Mouse (Mus musculus) testis, adult 2 months (tissue): ENCODE measurements around the gene Enho. TPM values are rescaled to one million over a fixed set of nuclear protein-coding genes. Genes with fewer than 3 reads are reported as not detected.
A peak's percentile ranks its signal among the peaks of the same experiment; 100 is the strongest.

ENCODE experiments used
- H3K27ac ChIP-seq: fragments of 200-500 bp; 2 replicates; pipeline ENCODE4 v1.5.1; 2012; ENCODE audit warnings: low read depth, low read length; ENCODE audit not compliant: control insufficient read depth, insufficient read depth
- H3K27me3 ChIP-seq: fragments of 200-500 bp; 2 replicates; pipeline ENCODE4 v1.6.1; 2012; ENCODE audit warnings: mild to moderate bottlenecking, low read length, moderate library complexity; ENCODE audit not compliant: control insufficient read depth, insufficient read depth
- H3K36me3 ChIP-seq: fragments of 200-500 bp; 2 replicates; pipeline ENCODE4 v1.6.1; 2012; ENCODE audit warnings: mild to moderate bottlenecking, low read length; ENCODE audit not compliant: control insufficient read depth, insufficient read depth
- H3K4me1 ChIP-seq: fragments of 200-500 bp; 2 replicates; pipeline ENCODE4 v1.6.1; 2012; ENCODE audit warnings: low read length; ENCODE audit not compliant: control insufficient read depth, insufficient read depth
- H3K4me3 ChIP-seq: fragments of 200-500 bp; 2 replicates; pipeline ENCODE4 v1.5.1; 2012; ENCODE audit warnings: low read depth, mild to moderate bottlenecking, low read length, moderate library complexity, mixed read lengths; ENCODE audit not compliant: control insufficient read depth
- CTCF ChIP-seq: fragments of 200-500 bp; IDR thresholded peaks from 2 replicates; pipeline ENCODE4 v1.5.1; 2012; ENCODE audit warnings: low read depth, mild to moderate bottlenecking, inconsistent platforms, low read length, moderate library complexity; ENCODE audit not compliant: control insufficient read depth, insufficient read depth, insufficient replicate concordance
- POLR2A ChIP-seq: fragments of 200-500 bp; IDR thresholded peaks from 2 replicates; pipeline ENCODE4 v1.6.1; 2012; ENCODE audit warnings: low read depth, mild to moderate bottlenecking, inconsistent platforms, low read length, moderate library complexity; ENCODE audit not compliant: control insufficient read depth
- polyA plus RNA-seq: library from polyadenylated mRNA; depleted of rRNA; stranded (reverse); fragments of >200 nt; gene quantifications from 2 replicates; pipeline ENCODE4 v1.2.3, GENCODE M21; 2012; rRNA removed

Gene Enho
- polyA plus RNA-seq, 1 experiment = 3.7 TPM

DNA sequence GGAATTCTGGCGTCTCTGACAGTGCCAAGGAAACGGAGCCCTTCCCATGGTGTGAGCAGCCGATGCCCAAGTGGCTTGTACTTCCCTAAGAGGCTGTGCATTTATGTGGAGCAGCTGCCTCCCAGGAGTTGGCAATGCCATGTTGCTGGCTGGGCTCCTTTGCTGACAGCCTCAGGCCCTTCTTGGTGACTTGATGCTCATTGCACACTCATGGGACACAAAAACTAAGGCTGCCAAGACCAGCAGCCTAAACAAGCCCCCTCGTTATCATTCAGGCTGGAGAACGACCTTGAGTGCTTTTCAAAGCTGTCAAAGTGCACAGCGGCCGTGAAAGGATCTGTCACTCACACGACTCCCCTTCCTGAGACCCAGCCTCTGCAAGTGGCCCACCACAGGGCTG, 28.0 kb downstream of the Enho start:
- TF ChIP-seq POLR2A (no peak), CTCF (no peak)

DNA sequence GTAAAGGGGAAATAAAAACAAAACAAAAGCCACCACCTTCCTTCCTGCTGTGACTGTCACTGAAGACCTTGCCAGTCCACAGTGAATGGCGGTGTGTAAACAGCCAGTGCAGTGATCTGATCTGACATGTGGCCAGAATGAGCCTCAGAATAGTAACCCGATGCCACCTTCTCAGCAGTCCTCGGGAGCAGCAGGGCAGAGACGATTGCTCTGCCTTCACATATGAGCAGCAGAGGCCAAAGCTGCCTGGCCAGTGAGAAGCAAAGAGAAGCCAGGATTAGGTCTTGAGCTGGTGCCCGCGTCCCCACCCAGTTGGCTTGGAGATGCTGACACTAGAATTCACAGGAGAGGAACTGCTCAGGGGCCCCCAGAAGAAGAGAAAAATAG, 29.5 kb downstream of the Enho start:
- Histone ChIP-seq H3K36me3 (no peaks in the 10 kb centered on the region), H3K4me1 (no peaks in the 10 kb centered on the region), H3K27ac (no peak overlapping the region), H3K4me3 (no peak overlapping the region), H3K27me3 (no peaks in the 10 kb centered on the region)
- TF ChIP-seq CTCF = no peak

More for the DNA sequence above, 28.0 kb downstream of the Enho start:
- Histone ChIP-seq H3K27me3 (no peaks in the 10 kb centered on the region), H3K4me1 (no peaks in the 10 kb centered on the region), H3K36me3 (no peaks in the 10 kb centered on the region), H3K4me3 (no peak overlapping the region), H3K27ac (no peak overlapping the region)

DNA sequence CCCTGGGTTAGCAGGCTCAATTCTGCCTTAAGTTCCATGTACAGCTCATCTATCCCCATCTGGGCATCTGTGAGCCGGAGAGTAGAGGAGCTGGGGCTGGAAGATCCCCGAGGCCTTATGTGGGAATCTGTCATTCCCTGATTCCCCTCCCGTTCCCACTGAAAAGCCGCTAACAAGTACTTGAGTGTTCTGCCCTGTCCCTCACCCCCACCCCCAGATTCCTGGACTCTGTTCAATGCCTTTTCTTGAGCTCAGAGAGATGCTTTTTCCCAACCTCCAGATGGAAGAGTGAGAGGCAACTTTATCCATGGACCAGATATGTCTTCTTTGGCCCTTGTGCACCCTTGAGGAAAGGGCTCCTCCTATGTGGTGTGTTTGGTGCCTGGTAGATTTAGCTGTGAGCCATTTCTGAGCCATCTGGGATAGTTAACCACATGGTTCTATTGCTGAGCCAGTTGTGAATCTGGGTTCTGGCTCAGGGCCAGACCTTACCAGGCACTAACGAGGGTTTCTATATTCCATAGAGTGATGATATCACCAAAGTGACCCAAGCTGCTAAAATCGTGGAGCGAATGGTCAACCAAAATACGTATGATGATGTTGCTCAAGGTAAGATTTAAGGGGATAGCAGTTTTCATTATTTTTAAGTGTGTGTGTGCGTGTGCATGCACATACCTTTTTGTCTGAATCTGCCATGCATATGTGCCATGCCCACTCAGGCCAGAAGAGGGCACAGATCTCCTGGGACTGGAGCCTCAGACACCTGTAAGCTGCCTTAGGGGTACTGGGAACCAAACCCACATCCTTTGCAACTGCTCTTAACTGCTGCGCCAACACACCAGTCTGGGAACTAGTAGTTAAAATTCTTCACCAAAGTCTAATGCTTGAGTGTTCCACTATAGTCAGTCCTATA, 30.2 kb downstream of the Enho start:
- Histone ChIP-seq H3K27ac (no peak overlapping the region), H3K4me1 (no peaks in the 10 kb centered on the region), H3K36me3 (no peaks in the 10 kb centered on the region), H3K4me3 (no peak overlapping the region), H3K27me3 (no peaks in the 10 kb centered on the region)
- TF ChIP-seq CTCF (no peak), POLR2A (no peak)

DNA sequence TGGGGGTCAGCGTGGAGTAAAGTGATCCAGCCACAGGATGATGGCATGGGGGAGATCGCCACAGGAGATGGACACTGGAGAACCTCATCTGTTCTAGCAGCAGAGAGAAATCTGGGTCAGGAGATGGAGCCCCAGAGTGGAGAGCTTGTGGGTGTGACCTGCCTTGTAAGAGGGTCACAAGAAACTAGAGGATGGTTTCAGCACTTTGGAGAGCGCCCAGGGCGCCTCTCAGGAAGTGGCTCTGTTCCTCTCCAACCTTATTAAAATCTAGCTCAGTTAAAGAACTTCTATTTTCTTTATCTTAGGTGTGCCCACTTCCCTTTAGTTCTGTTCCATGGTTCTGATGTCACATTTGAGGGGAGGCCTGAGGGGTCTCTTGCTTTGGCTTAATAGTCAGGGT, 33.3 kb downstream of the Enho start:
- H3K4me3 ChIP-seq = no peak overlapping the region
- H3K27me3 ChIP-seq = no peaks in the 10 kb centered on the region
- no peak for TF ChIP-seq POLR2A
- no peak overlapping the region for H3K27ac ChIP-seq
- no peaks in the 10 kb centered on the region for H3K36me3 ChIP-seq
- H3K4me1 ChIP-seq = no peaks in the 10 kb centered on the region

DNA sequence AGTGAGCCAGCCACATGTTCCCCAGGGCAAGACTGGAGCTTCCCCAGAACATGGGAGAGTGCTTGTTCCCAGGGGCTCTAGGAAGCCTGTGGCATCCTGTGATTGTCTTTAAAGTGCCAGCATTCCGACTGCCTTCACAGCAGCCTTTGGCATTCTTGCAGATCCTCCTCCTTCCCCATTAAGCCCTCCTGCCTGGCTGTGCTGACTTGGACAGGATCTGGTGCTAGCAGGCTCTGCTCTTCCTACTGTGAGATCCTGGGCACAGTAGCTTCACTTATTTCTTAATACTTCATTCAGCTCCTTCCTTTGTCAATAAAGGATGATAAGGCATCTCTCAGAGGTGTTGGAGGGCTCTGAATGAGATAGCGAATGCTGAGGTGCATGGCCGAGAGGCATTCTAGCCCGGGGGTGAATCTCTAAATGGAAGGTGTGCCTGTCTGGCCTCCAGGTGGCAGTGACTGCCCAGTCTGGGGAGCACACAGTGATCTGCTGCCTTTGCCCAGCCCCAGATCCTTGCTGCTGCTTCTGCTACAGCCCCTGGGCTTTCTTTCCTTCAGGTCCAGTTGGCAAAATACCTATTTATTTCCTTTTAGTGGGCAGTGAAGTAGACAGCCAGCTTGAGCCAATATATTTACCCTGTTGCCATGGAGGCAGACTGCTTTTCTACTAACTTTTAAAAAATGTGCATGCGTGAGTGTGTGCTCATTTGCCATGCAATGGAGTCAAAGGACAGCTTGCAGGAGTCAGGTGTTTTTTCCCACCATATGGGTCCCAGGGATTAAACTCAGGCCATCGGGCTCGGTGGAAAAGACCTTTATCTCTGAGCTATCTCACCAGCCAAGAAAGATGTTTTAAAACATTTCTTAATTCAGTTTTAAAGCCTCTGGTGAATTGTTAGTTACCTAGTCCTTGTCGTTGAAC, 35.4 kb downstream of the Enho start:
- Histone ChIP-seq H3K4me1 (no peaks in the 10 kb centered on the region), H3K27me3 (no peaks in the 10 kb centered on the region), H3K4me3 (no peak overlapping the region), H3K36me3 (no peaks in the 10 kb centered on the region), H3K27ac (no peak overlapping the region)
- TF ChIP-seq CTCF (peak; percentile 25; the same call in 1 of the 2 replicates), POLR2A (no peak)

DNA sequence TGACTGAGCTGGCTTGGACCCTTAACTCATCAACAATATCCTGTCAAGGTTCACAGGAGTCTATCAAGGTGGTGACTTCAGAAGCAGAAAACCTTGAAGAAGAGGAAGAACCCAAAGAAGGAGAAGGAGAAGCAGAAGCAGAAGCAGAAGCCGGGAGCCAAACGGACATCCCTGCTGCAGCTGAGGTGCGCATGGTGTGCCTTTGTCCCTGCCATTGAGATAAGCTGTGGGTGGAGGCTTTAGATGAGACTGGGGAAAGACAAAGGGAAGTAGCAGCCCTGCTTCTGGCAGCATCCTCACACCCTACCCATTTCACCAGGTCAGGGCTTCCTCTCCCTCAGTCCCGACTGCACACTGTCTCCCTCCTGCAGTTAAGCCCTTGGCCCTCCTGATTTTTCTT, 37.3 kb downstream of the Enho start:
- no peaks in the 10 kb centered on the region for H3K4me1 ChIP-seq
- no peak for TF ChIP-seq POLR2A
- H3K27ac ChIP-seq = no peak overlapping the region
- no peaks in the 10 kb centered on the region for H3K36me3 ChIP-seq
- no peak overlapping the region for H3K4me3 ChIP-seq
- H3K27me3 ChIP-seq = no peaks in the 10 kb centered on the region

Other genes starting within 250 kb of the Enho start
- gene Kif24, start 175.4 kb downstream of the Enho start, polyA plus RNA-seq = 11.3 and 11.9 TPM in 2 replicates
- 12.6 and 14.3 TPM in 2 replicates for gene Nudt2, start 175.2 kb downstream of the Enho start, polyA plus RNA-seq
- gene AI464131, start 137.2 kb downstream of the Enho start, polyA plus RNA-seq = 9.8 and 11.1 TPM in 2 replicates
- gene 1110017D15Rik, start 123.0 kb downstream of the Enho start, polyA plus RNA-seq = 1,051 and 1,062 TPM in 2 replicates
- gene Fam219a, start 70.8 kb downstream of the Enho start, polyA plus RNA-seq = 36.8 and 37.7 TPM in 2 replicates
- 86.5 and 89.7 TPM in 2 replicates for gene Dnaic1, start 70.5 kb downstream of the Enho start, polyA plus RNA-seq
- 3.7 and 4.0 TPM in 2 replicates for gene Cntfr, start 56.8 kb upstream of the Enho start, polyA plus RNA-seq
- gene Il11ra1, start 59.7 kb upstream of the Enho start, polyA plus RNA-seq = 10.7 and 11.0 TPM in 2 replicates
- 21.8 and 27.5 TPM in 2 replicates for gene Rpp25l, start 73.2 kb upstream of the Enho start, polyA plus RNA-seq
- 84.2 and 90.3 TPM in 2 replicates for gene Dctn3, start 82.8 kb upstream of the Enho start, polyA plus RNA-seq
- gene Arid3c, start 90.8 kb upstream of the Enho start, polyA plus RNA-seq = 0.12 and 0.17 TPM in 2 replicates
- gene Galt, start 114.9 kb upstream of the Enho start, polyA plus RNA-seq = 11.1 and 13.6 TPM in 2 replicates
- 21.0 and 22.3 TPM in 2 replicates for gene Sigmar1, start 115.8 kb upstream of the Enho start, polyA plus RNA-seq
- gene Ccl27a, start 133.9 kb upstream of the Enho start, polyA plus RNA-seq = 872 and 1,011 TPM in 2 replicates